Mouse (Mus musculus) heart, adult 2 months (tissue): ENCODE measurements around the gene Bsn.

Source experiments
- CTCF ChIP-seq: fragments of 200-600 bp; IDR thresholded peaks from 2 replicates; pipeline ENCODE4 v1.8.1; 2022; ENCODE audit warnings: antibody characterized with exemption, mild to moderate bottlenecking, moderate library complexity
- POLR2A ChIP-seq: fragments of 200-500 bp; IDR thresholded peaks from 2 replicates; pipeline ENCODE4 v1.6.1; 2011; ENCODE audit warnings: mild to moderate bottlenecking, low read depth, low read length, control low read depth; ENCODE audit not compliant: insufficient read depth

GRCm38 (mm10) chr9:108187616-108188015 is 2.6 kb downstream of the Bsn start:
- TF ChIP-seq POLR2A (no peak), CTCF (no peak)
